8 mouse cellular contexts compared by ENCODE assay signal in the genomic region with DNA sequence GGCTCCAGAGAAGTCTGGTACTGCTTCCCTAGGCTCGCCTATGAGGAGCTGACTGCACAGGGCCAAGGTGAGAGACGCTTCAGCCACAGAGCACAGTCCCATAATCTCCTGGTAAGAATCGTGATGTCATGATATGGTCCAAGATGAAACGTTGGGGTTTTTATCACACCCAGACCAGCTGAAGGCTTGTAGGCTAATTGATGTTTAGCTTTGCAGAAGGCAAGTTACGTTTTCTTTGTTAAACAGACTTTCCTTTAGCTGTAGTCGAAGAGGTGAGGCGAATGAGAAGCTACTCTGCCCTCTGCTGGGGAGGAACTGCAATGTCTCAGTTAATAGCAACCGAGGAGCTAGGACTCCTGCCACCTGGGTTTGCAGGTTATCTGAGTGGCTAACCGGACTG. TPM values are rescaled to one million over a fixed set of nuclear protein-coding genes. Genes with fewer than 3 reads are reported as not detected.
DNase-seq lines count a peak whose midpoint lies in the region; ATAC-seq and TF ChIP-seq lines count a peak whose summit lies in the region.

No protein-coding gene starts in this region.

- peak; percentile 13 for DNase-seq in ovary, postnatal 36 days (ENCODE audit: low spot score)
- no peak for DNase-seq in ovary, postnatal 10 days (ENCODE audit: low spot score)
- peak; percentile 70 for DNase-seq in c-Kit-positive CD71-negative TER-119-negative erythroid progenitor cells, embryonic 14.5 days (ENCODE audit: low read depth)
- DNase-seq in frontal cortex, postnatal 14 days (ENCODE audit: low spot score in 2 of 2) = peak; percentile 23 to 53
- DNase-seq in kidney, postnatal 4 days = peak; percentile 64 to 73
- DNase-seq in lung, embryonic 14.5 days = peak; percentile 82
- DNase-seq in retina, embryonic 14.5 days (ENCODE audit: low spot score) = peak; percentile 77
- DNase-seq in thymus, postnatal 4 days = peak; percentile 83

- H3K36me3 ChIP-seq in lung, embryonic 14.5 days (ENCODE audit: insufficient read depth) = no peaks in the 10 kb centered on the region

- no peaks in the 10 kb centered on the region for H3K27me3 ChIP-seq in lung, embryonic 14.5 days (ENCODE audit: insufficient read depth, low read length)

- H3K4me1 ChIP-seq in lung, embryonic 14.5 days (ENCODE audit: insufficient read depth) = no peaks in the 10 kb centered on the region

- no peak overlapping the region for H3K9ac ChIP-seq in lung, embryonic 14.5 days

- no peak overlapping the region for H3K27ac ChIP-seq in lung, embryonic 14.5 days (ENCODE audit: low read depth)

- WGBS in lung, embryonic 14.5 days = 30% methylated on average over 9 of the region's 9 CpGs

- no peak overlapping the region for H3K4me2 ChIP-seq in lung, embryonic 14.5 days

- ATAC-seq in lung, embryonic 14.5 days (ENCODE audit: insufficient read depth) = no peak

- peak; percentile 77 for TF ChIP-seq CTCF in lung, embryonic 14.5 days (IDR thresholded peaks at IDR 0.05; ENCODE audit: low read depth)

- H3K4me3 ChIP-seq in lung, embryonic 14.5 days (ENCODE audit: low read depth, low read length) = no peak overlapping the region

- H3K9me3 ChIP-seq in lung, embryonic 14.5 days (ENCODE audit: low read depth, low read length) = no peaks in the 10 kb centered on the region

RNA-seq across cellular contexts. Expression of gene Kcnip1, which starts 15.8 kb away (rescaled TPM):
- polyA plus RNA-seq in lung, embryonic 14.5 days (2014; fragmentation: Nextera tagmentation; extraction: Ambion mirVana) = 0.42 and 0.62 TPM in 2 replicates

RNA-seq across cellular contexts. Expression of gene Lcp2, which starts 38.0 kb away (rescaled TPM):
- 2.5 and 4.0 TPM in 2 replicates for polyA plus RNA-seq in lung, embryonic 14.5 days (2014; fragmentation: Nextera tagmentation; extraction: Ambion mirVana)

RNA-seq across cellular contexts. Expression of gene Kcnmb1, which starts 45.9 kb away (rescaled TPM):
- polyA plus RNA-seq in lung, embryonic 14.5 days (2014; fragmentation: Nextera tagmentation; extraction: Ambion mirVana) = 1.3 and 1.7 TPM in 2 replicates
